Mouse (Mus musculus) layer of hippocampus, adult 18-20 months (tissue): ENCODE measurements at regions not wholly inside any gene's neighbourhood (a gene's known extent, or its start where the extent isn't known, plus 50 kb on each side); places are given as distances from the start of the nearest gene placed in this dataset.

Experiments used
- DNase-seq, 2 experiments: peaks; one replicate each; pipeline ENCODE4 v3.0.0; 2022; ENCODE audit warnings: low spot score in 2 of 2

GRCm38 (mm10) chr3:70783142-70783541 is 775.7 kb downstream of the Otol1 start:
- DNase-seq: no peak

- DNase-seq: peak; percentile 83 to 94
These were observed 794.8 kb downstream of the Otol1 start for GRCm38 (mm10) chr3:70802230-70802629.

GRCm38 (mm10) chr3:70803411-70803810 is 796.0 kb downstream of the Otol1 start:
- DNase-seq: no peak

- no peak for DNase-seq
These were observed 796.5 kb downstream of the Otol1 start for GRCm38 (mm10) chr3:70803885-70804284.

- DNase-seq: no peak
These were observed 799.8 kb downstream of the Otol1 start for GRCm38 (mm10) chr3:70807170-70807569.
